Mouse (Mus musculus): Measurements from ENCODE around the gene Hbs1l. TPM values are rescaled to one million over a fixed set of nuclear protein-coding genes. Genes with fewer than 3 reads are reported as not detected.

Hbs1l gene
- polyA plus RNA-seq, 1 experiment: 17.9 TPM

DNA sequence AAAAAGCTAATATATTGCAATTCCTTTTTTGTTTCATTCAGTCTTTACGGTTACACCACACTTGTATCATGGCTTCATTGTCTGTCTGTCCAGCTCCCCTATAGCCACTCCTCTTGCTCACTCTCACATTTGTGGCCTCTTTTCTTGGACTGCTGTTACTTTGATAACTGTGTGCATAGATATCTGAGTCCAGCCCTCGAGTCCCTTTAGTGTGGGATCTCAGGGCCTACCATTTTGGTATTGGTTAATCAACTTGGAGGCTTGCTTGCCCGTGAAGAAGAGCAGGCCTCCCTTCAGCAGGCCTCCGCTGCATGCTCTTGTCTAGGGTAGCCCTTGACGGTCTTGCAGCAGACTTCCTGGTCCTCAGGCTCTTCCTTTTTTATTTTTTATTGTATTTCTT lies 53.7 kb downstream of the Hbs1l start:
- no peak for DNase-seq
- no peak overlapping the region for H3K4me3 ChIP-seq (ENCODE audit: insufficient read depth, low read depth, low read length)
- H3K27ac ChIP-seq (ENCODE audit: insufficient read depth, low read depth, low read length): no peak overlapping the region
- no peaks in the 10 kb centered on the region for H3K27me3 ChIP-seq (replicated peaks; ENCODE audit: control insufficient read depth, insufficient read depth, low read length)
- TF ChIP-seq POLR2A (IDR thresholded peaks at IDR 0.05; ENCODE audit: low read depth, low read length) (no peak), CTCF (conservative IDR thresholded peaks at IDR 0.05; ENCODE audit: insufficient read depth, insufficient read length, low read depth, low read length) (no peak)
- peaks cover 2% of the 10 kb centered on the region for H3K36me3 ChIP-seq (ENCODE audit: control insufficient read depth, insufficient read depth, low read length)
- H3K4me1 ChIP-seq (ENCODE audit: control insufficient read depth, insufficient read depth, low read length): no peaks in the 10 kb centered on the region
- WGBS: 95% methylated on average over 5 of the region's 5 CpGs

DNA sequence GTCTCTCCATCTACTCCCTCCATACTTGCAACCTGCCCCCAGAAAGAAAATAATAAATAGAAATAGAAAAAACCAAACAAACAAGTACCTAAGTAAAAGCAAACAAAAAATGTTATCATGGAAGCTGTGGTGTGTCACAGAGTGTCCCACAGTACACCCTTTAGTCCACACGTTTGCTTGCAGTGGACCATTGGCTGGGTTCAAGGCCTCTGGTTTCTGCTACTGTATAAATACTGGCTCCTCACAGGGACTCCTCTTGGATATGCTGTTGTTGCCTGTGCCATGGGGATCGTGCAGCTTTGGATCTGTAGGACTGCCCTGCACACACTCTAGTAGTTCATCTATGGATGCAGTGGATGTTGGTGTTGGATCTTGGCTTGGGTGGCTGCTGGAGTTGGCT lies 54.2 kb downstream of the Hbs1l start:
- 93% methylated on average over 2 of the region's 2 CpGs for WGBS
- no peak for DNase-seq
- peaks cover 2% of the 10 kb centered on the region for H3K36me3 ChIP-seq (ENCODE audit: control insufficient read depth, insufficient read depth, low read length)
- H3K4me3 ChIP-seq (ENCODE audit: insufficient read depth, low read depth, low read length): no peak overlapping the region
- H3K27ac ChIP-seq (ENCODE audit: insufficient read depth, low read depth, low read length): no peak overlapping the region
- TF ChIP-seq POLR2A (IDR thresholded peaks at IDR 0.05; ENCODE audit: low read depth, low read length) (no peak), CTCF (conservative IDR thresholded peaks at IDR 0.05; ENCODE audit: insufficient read depth, insufficient read length, low read depth, low read length) (no peak)
- no peaks in the 10 kb centered on the region for H3K4me1 ChIP-seq (ENCODE audit: control insufficient read depth, insufficient read depth, low read length)
- no peaks in the 10 kb centered on the region for H3K27me3 ChIP-seq (replicated peaks; ENCODE audit: control insufficient read depth, insufficient read depth, low read length)

DNA sequence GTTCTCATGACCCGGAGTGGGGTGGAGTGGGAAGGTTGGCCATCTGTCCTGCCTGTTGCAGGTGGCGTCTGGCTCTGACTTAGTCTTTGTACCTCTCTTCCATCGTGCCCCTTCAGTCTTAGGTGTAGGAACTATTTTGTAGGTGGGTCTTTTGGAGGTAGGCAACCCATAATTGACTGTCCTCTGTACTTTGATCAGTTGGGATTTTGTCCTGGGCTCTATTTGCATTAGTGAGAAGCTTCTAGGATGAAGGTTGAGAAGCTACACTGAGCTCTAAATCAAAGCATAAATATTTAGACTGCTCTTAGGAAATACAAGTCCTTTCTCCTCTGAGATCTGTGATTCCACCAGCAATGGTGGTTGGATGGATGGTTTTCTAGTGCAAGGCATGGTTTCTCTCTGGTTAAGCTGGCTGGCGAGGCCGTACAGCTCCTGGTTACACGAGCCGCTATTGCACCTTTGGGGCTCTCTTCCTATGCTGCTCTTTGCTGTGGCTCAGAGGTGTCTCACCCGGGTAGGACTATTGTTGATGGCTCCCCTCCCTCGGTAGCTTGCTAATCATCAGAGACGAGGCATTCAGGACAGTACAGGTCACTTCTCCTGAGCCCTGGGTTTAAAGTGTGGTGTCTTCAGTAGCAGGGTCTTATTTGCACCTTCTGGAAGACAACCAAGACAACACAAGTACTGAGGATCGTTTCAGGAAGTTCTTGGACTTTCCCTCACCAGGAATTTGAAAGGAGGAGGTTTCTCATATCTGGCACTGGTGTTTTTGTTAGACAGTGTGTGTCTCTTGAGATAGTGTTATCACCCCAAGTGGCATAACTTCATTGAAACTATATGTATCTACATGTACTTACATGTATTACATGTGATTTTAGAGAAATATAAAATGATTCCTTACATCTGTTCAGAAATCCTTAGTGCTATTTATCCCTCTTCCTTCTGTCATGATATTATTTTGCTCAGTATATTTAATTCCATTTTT lies 55.0 kb downstream of the Hbs1l start:
- no peaks in the 10 kb centered on the region for H3K27me3 ChIP-seq (replicated peaks; ENCODE audit: control insufficient read depth, insufficient read depth, low read length)
- no peaks in the 10 kb centered on the region for H3K4me1 ChIP-seq (ENCODE audit: control insufficient read depth, insufficient read depth, low read length)
- no peak overlapping the region for H3K4me3 ChIP-seq (ENCODE audit: insufficient read depth, low read depth, low read length)
- no peak overlapping the region for H3K27ac ChIP-seq (ENCODE audit: insufficient read depth, low read depth, low read length)
- TF ChIP-seq CTCF (conservative IDR thresholded peaks at IDR 0.05; ENCODE audit: insufficient read depth, insufficient read length, low read depth, low read length): no peak
- no peak for TF ChIP-seq POLR2A (IDR thresholded peaks at IDR 0.05; ENCODE audit: low read depth, low read length)
- peaks cover 2% of the 10 kb centered on the region for H3K36me3 ChIP-seq (ENCODE audit: control insufficient read depth, insufficient read depth, low read length)
- DNase-seq: no peak
- WGBS: 88% methylated on average over 11 of the region's 11 CpGs

DNA sequence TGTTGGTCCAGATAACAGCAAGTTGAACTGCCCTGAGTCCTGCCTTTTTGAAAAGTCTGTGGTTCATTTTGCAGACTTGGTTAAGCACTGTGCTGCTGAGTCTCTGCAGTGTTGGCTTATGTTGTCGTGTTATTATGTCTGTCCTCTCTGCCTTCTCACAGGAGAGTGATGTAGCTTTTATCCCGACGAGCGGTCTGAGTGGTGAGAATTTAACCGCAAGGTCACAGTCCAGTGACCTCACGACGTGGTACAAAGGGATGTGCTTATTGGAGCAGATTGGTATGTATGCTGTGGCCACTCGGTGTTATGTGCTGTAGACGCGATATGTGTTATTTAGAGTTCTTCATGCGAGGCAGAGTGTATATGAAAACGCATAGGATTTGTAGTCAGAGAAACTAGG lies 56.0 kb downstream of the Hbs1l start:
- 52% methylated on average over 12 of the region's 12 CpGs for WGBS
- Histone ChIP-seq H3K27me3 (replicated peaks; ENCODE audit: control insufficient read depth, insufficient read depth, low read length) (no peaks in the 10 kb centered on the region), H3K4me3 (ENCODE audit: insufficient read depth, low read depth, low read length) (no peak overlapping the region), H3K4me1 (ENCODE audit: control insufficient read depth, insufficient read depth, low read length) (no peaks in the 10 kb centered on the region), H3K27ac (ENCODE audit: insufficient read depth, low read depth, low read length) (no peak overlapping the region), H3K36me3 (ENCODE audit: control insufficient read depth, insufficient read depth, low read length) (no peaks in the 10 kb centered on the region; the same call in none of the 2 replicates)
- TF ChIP-seq CTCF (conservative IDR thresholded peaks at IDR 0.05; ENCODE audit: insufficient read depth, insufficient read length, low read depth, low read length) (no peak), POLR2A (IDR thresholded peaks at IDR 0.05; ENCODE audit: low read depth, low read length) (no peak)
- peak; percentile 28 for DNase-seq

DNA sequence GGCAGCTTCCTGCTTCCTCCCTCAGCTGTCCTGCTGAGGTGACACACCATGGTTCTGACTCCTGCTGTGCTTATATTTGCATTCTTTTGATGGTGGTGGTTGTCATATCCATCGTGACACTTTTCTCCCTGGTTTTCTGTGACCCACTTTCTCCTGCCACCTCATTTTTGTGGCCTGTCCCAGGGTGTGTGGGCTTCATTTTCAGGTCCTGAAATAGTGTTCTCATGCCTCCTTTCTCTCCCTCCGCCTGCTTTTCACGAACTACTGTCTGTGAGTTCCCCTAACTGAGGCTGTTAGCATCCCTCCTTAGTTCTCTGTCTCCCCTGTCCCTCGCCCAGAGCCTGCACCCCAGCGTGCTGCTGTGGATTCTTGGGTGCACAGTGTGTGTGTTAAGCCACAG lies 58.1 kb downstream of the Hbs1l start:
- DNase-seq: no peak
- Histone ChIP-seq H3K4me1 (ENCODE audit: control insufficient read depth, insufficient read depth, low read length) (no peaks in the 10 kb centered on the region), H3K27ac (ENCODE audit: insufficient read depth, low read depth, low read length) (no peak overlapping the region), H3K4me3 (ENCODE audit: insufficient read depth, low read depth, low read length) (no peak overlapping the region), H3K36me3 (ENCODE audit: control insufficient read depth, insufficient read depth, low read length) (peaks cover 3% of the 10 kb centered on the region), H3K27me3 (replicated peaks; ENCODE audit: control insufficient read depth, insufficient read depth, low read length) (no peaks in the 10 kb centered on the region)
- TF ChIP-seq CTCF (conservative IDR thresholded peaks at IDR 0.05; ENCODE audit: insufficient read depth, insufficient read length, low read depth, low read length) (no peak), POLR2A (IDR thresholded peaks at IDR 0.05; ENCODE audit: low read depth, low read length) (no peak)
- WGBS: 75% methylated on average over 5 of the region's 5 CpGs

DNA sequence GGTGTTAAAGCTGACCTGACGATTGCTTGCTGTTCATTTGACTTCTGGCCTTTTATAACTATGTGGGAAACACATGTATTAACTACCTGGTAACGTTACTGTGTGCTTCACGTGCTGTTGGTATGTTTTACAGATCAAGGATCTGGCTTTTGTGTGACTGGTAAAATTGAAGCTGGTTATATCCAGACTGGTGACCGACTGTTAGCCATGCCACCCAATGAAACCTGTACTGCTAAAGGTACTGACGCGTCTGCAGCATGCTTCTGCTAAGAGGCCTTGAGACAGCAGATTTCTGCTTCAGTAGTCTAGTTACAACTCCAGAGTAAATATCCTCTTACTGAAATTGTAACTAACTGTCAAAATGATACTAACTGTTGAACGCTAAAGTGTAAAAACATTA lies 58.7 kb downstream of the Hbs1l start:
- H3K36me3 ChIP-seq (ENCODE audit: control insufficient read depth, insufficient read depth, low read length): peaks cover 3% of the 10 kb centered on the region
- no peaks in the 10 kb centered on the region for H3K4me1 ChIP-seq (ENCODE audit: control insufficient read depth, insufficient read depth, low read length)
- WGBS: 91% methylated on average over 7 of the region's 7 CpGs
- H3K27ac ChIP-seq (ENCODE audit: insufficient read depth, low read depth, low read length): no peak overlapping the region
- DNase-seq: no peak
- no peak overlapping the region for H3K4me3 ChIP-seq (ENCODE audit: insufficient read depth, low read depth, low read length)
- TF ChIP-seq POLR2A (IDR thresholded peaks at IDR 0.05; ENCODE audit: low read depth, low read length) (no peak), CTCF (conservative IDR thresholded peaks at IDR 0.05; ENCODE audit: insufficient read depth, insufficient read length, low read depth, low read length) (no peak)
- H3K27me3 ChIP-seq (replicated peaks; ENCODE audit: control insufficient read depth, insufficient read depth, low read length): no peaks in the 10 kb centered on the region

DNA sequence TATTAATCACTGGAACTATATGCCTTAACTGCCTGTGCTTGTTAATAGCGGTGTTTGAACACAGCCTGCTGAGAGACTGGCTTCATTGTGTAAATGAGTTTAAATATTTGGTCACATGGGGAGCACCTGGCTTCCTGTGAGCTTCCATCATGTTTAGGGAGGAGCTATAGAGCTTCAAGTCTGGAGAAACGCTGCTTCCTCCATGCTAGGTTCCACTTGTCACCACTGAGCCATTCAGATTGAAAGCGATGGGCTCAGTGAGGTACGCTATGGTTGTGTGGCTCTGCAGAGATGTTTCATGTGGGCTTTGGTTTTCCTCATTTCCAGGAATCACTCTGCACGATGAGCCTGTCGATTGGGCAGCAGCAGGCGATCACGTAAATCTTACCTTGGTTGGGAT lies 62.2 kb downstream of the Hbs1l start:
- no peak for DNase-seq
- Histone ChIP-seq H3K4me3 (ENCODE audit: insufficient read depth, low read depth, low read length) (no peak overlapping the region), H3K27me3 (replicated peaks; ENCODE audit: control insufficient read depth, insufficient read depth, low read length) (no peaks in the 10 kb centered on the region), H3K36me3 (ENCODE audit: control insufficient read depth, insufficient read depth, low read length) (peaks cover 3% of the 10 kb centered on the region), H3K27ac (ENCODE audit: insufficient read depth, low read depth, low read length) (no peak overlapping the region), H3K4me1 (ENCODE audit: control insufficient read depth, insufficient read depth, low read length) (no peaks in the 10 kb centered on the region)
- 91% methylated on average over 8 of the region's 8 CpGs for WGBS
- TF ChIP-seq CTCF (conservative IDR thresholded peaks at IDR 0.05; ENCODE audit: insufficient read depth, insufficient read length, low read depth, low read length): no peak

All from kidney, adult 2 months (tissue).